Mouse (Mus musculus) myocyte (in vitro differentiated cells): ENCODE results near the gene Timm13. TPM values are rescaled to one million over a fixed set of nuclear protein-coding genes. Genes with fewer than 3 reads are reported as not detected.

Experiments
- H3K27me3 ChIP-seq: one replicate; pipeline ENCODE4 v1.6.1; 2011; ENCODE audit not compliant: control insufficient read depth, insufficient read depth, insufficient read length
- H3K36me3 ChIP-seq: one replicate; pipeline ENCODE4 v1.6.1; 2011; ENCODE audit not compliant: control insufficient read depth, insufficient read depth
- H3K4me2 ChIP-seq: one replicate; pipeline ENCODE4 v1.6.1; 2011; ENCODE audit warnings: low read depth, control low read depth
- H3K4me3 ChIP-seq: one replicate; pipeline ENCODE4 v1.5.1; 2011; ENCODE audit warnings: mild to moderate bottlenecking, control low read depth, moderate library complexity
- H3K79me2 ChIP-seq: one replicate; pipeline ENCODE4 v1.6.1; 2011; ENCODE audit not compliant: control insufficient read depth, insufficient read depth
- H3ac ChIP-seq: one replicate; pipeline ENCODE4 v1.6.1; 2011; ENCODE audit not compliant: control insufficient read depth, insufficient read length
- CEBPB ChIP-seq: IDR thresholded peaks from 2 replicates; pipeline ENCODE4 v1.6.1; 2011; ENCODE audit warnings: mild to moderate bottlenecking, moderate library complexity; ENCODE audit not compliant: poor library complexity, insufficient read depth, severe bottlenecking
- E2F4 ChIP-seq: IDR thresholded peaks from one replicate; pipeline ENCODE4 v1.6.1; 2011; ENCODE audit warnings: mild to moderate bottlenecking, control low read depth, moderate library complexity; ENCODE audit not compliant: insufficient read depth
- MAX ChIP-seq: IDR thresholded peaks from one replicate; pipeline ENCODE4 v1.6.1; 2011; ENCODE audit warnings: low read depth, mild to moderate bottlenecking, control low read depth
- MYOD1 ChIP-seq, 3 experiments: IDR thresholded peaks; one replicate each; pipeline ENCODE4 v1.6.1; 2011; ENCODE audit warnings: control low read depth in 2 of 3, low read depth in 2 of 3, mild to moderate bottlenecking in 2 of 3, moderate library complexity in 1 of 3; ENCODE audit not compliant: insufficient read length in 2 of 3, control insufficient read depth in 1 of 3
- MYOG ChIP-seq, 3 experiments: IDR thresholded peaks; one replicate each; pipeline ENCODE4 v1.6.1; 2011; ENCODE audit warnings: control low read depth in 2 of 3, low read depth in 2 of 3, mild to moderate bottlenecking in 2 of 3; ENCODE audit not compliant: insufficient read length in 2 of 3, control insufficient read depth in 1 of 3, insufficient read depth in 1 of 3
- POLR2A ChIP-seq: IDR thresholded peaks from one replicate; pipeline ENCODE4 v1.6.1; 2011; ENCODE audit warnings: low read depth, mild to moderate bottlenecking, control low read depth, moderate library complexity; ENCODE audit not compliant: insufficient read length
- POLR2AphosphoS2 ChIP-seq: IDR thresholded peaks from one replicate; pipeline ENCODE4 v1.6.1; 2011; ENCODE audit warnings: low read depth, control low read depth; ENCODE audit not compliant: insufficient read length
- REST ChIP-seq: IDR thresholded peaks from one replicate; pipeline ENCODE4 v1.6.1; 2011; ENCODE audit warnings: mild to moderate bottlenecking, control low read depth, moderate library complexity; ENCODE audit not compliant: insufficient read depth, insufficient read length
- SRF ChIP-seq: IDR thresholded peaks from one replicate; pipeline ENCODE4 v1.6.1; 2011; ENCODE audit warnings: low read depth; ENCODE audit not compliant: control insufficient read depth, insufficient read length
- TCF12 ChIP-seq: IDR thresholded peaks from one replicate; pipeline ENCODE4 v1.6.1; 2011; ENCODE audit warnings: mild to moderate bottlenecking, control low read depth; ENCODE audit not compliant: poor library complexity, insufficient read depth, severe bottlenecking
- TCF3 ChIP-seq: IDR thresholded peaks from one replicate; pipeline ENCODE4 v1.6.1; 2011; ENCODE audit warnings: low read depth, control low read depth; ENCODE audit not compliant: insufficient read length
- USF1 ChIP-seq: IDR thresholded peaks from one replicate; pipeline ENCODE4 v1.6.1; 2011; ENCODE audit warnings: low read depth, mild to moderate bottlenecking, control low read depth, moderate library complexity
- polyA plus RNA-seq: library from polyadenylated mRNA; unstranded; fragments of >200 nt; fragmentation: generic; extraction: Trizol; gene quantifications from one replicate; pipeline ENCODE4 v1.2.1, GENCODE M21; 2012; ENCODE audit warnings: missing spikeins

The Timm13 gene
- polyA plus RNA-seq, 1 experiment: 225 TPM

DNA sequence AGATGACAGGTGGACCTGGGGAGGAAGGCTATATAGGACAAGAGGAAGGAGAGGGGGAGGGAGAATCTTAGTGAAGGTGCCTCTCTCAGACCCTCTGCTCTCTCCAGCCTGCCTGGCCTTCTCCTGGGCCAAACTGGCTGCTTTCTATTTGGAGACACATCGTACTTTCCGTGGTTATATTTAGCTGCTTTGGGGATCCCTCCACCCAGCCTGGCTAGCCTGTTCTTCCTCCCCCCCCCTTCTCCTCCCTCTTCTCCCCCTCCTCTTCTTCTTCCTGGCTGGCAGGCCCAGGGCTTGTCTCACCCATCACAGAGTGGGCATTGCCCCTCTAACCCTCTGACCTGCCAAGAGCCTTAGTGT is 40.2 kb upstream of the Timm13 start:
- H3K27me3 ChIP-seq: no peaks in the 10 kb centered on the region
- TF ChIP-seq POLR2A (no peak), TCF12 (no peak), REST (no peak), E2F4 (no peak), POLR2AphosphoS2 (no peak), USF1 (no peak), CEBPB (no peak), MYOD1 (IDR thresholded peaks at IDR 0.05; ENCODE audit: control insufficient read depth in 1 of 3, insufficient read length in 2 of 3, low read depth in 2 of 3) (no peak), MYOG (IDR thresholded peaks at IDR 0.05; ENCODE audit: control insufficient read depth in 1 of 3, insufficient read depth in 1 of 3, insufficient read length in 2 of 3, low read depth in 2 of 3) (no peak), SRF (no peak), MAX (no peak), TCF3 (no peak)
- H3K4me3 ChIP-seq: no peak overlapping the region
- H3K4me2 ChIP-seq: peak overlapping the region; percentile 66
- H3K79me2 ChIP-seq: no peaks in the 10 kb centered on the region
- H3K36me3 ChIP-seq: no peaks in the 10 kb centered on the region
- H3ac ChIP-seq: no peak overlapping the region

DNA sequence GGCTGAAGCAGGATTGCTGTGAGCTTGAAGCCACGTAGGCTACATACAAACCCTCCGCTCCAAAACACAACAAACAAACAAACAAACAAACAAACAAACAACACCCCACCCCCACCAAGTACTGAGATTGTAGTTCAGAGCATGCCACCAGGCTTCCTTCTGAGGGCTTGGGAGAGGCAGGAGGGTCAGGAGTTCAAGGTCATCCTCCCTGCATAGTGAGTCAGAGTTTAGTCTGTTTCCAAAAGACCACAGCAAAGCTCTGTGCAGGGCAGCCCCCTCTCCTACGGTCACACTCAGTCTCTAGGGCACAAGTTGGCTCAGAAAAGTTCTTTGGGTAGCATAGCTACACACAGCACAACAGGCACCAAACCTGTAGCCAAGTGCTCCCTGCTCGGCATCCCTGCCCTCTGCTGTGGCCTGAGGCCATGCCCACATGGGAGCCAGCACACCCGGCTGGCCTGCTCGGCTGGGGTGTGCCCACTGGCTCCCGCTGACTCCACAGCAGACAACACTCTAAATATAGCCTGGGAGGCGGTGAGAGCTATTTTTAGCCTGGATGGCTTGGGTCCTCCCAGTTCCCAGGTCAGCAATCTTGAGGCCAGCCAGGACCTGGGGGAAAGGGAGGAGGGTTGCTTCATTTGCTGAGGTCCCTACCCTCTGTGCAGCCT is 39.7 kb upstream of the Timm13 start:
- H3K4me3 ChIP-seq: no peak overlapping the region
- H3K27me3 ChIP-seq: no peaks in the 10 kb centered on the region
- no peak overlapping the region for H3ac ChIP-seq
- no peaks in the 10 kb centered on the region for H3K36me3 ChIP-seq
- TF ChIP-seq TCF3: peak; percentile 36
- peak; percentile 33 to 93 (median 69) for TF ChIP-seq MYOG (IDR thresholded peaks at IDR 0.05; ENCODE audit: control insufficient read depth in 1 of 3, insufficient read depth in 1 of 3, insufficient read length in 2 of 3, low read depth in 2 of 3)
- TF ChIP-seq POLR2A: peak; percentile 27
- no peak for TF ChIP-seq E2F4
- peak; percentile 5 for TF ChIP-seq SRF
- no peak for TF ChIP-seq POLR2AphosphoS2
- TF ChIP-seq REST: no peak
- TF ChIP-seq MYOD1 (IDR thresholded peaks at IDR 0.05; ENCODE audit: control insufficient read depth in 1 of 3, insufficient read length in 2 of 3, low read depth in 2 of 3): peak in 2 of 3 experiments; percentile 44 to 71
- peak; percentile 44 for TF ChIP-seq TCF12
- no peak for TF ChIP-seq USF1
- peak overlapping the region; percentile 66 for H3K4me2 ChIP-seq
- no peaks in the 10 kb centered on the region for H3K79me2 ChIP-seq

DNA sequence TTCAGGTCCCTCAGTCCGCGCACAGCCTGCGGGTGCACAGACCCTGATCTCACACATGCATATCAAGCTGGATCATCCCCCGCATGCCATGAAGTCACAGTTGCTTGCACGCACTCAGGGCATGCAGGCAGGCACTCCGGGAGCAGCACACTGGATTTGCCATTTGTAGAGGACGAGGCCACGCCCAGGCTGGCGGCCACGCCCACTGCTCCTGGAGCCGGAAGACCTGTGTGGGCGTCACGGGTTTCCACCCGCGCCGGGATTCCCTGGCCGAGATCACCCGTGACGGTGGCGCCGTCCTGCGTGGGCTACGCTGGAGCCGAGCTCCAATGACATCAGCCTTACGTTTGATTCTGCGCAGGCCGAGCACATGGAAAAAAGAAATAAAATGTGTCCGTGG is 38.9 kb upstream of the Timm13 start:
- peak overlapping the region; percentile 66 for H3K4me2 ChIP-seq
- no peaks in the 10 kb centered on the region for H3K27me3 ChIP-seq
- H3K79me2 ChIP-seq: no peaks in the 10 kb centered on the region
- no peak overlapping the region for H3K4me3 ChIP-seq
- no peaks in the 10 kb centered on the region for H3K36me3 ChIP-seq
- H3ac ChIP-seq: no peak overlapping the region
- no peak for TF ChIP-seq TCF3
- TF ChIP-seq USF1: no peak
- TF ChIP-seq MYOG (IDR thresholded peaks at IDR 0.05; ENCODE audit: control insufficient read depth in 1 of 3, insufficient read depth in 1 of 3, insufficient read length in 2 of 3, low read depth in 2 of 3): peak in 2 of 3 experiments; percentile 43 to 78
- TF ChIP-seq MYOD1 (IDR thresholded peaks at IDR 0.05; ENCODE audit: control insufficient read depth in 1 of 3, insufficient read length in 2 of 3, low read depth in 2 of 3): peak in 1 of 3 experiments; percentile 59
- peak; percentile 63 for TF ChIP-seq POLR2A

DNA sequence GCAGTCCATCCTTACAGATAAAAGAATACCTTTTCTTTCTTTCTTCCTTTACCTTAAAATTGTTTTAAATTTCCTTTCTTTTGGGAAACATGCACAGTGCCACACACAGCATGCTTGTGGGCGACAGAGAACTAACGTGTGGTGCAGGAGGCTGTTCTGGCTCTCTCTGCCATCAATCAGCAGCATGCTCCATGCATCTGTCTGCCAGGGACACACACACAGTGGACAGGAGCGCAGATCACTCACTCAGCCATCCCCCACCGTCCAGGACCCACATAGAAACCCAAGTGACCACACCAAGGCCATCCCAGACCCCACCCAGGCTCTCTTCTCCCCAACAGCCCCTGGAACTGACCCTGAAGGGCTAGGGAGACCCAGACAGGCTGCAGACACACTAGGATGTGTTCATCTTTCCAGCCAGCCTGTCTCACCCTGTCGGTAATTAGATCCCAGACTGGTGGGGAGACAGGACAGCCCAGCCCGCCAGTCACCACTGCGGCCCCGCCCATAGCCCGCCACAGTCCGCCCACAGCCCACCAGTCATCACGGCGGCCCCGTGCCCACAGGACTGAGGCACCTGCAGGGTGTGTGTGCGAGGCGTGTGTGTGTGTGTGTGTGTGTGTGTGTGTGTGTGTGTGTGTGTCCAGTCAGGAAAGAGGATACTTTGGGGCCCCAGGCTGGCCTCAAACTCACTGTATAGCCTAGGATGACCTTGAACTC is 38.2 kb upstream of the Timm13 start:
- no peaks in the 10 kb centered on the region for H3K79me2 ChIP-seq
- TF ChIP-seq MYOD1 (IDR thresholded peaks at IDR 0.05; ENCODE audit: control insufficient read depth in 1 of 3, insufficient read length in 2 of 3, low read depth in 2 of 3) (peak in 2 of 3 experiments; percentile 86 to 90), POLR2A (no peak), POLR2AphosphoS2 (no peak), MAX (no peak), CEBPB (no peak), E2F4 (no peak), TCF3 (peak; percentile 46), SRF (no peak), USF1 (no peak), REST (no peak), TCF12 (peak; percentile 40), MYOG (IDR thresholded peaks at IDR 0.05; ENCODE audit: control insufficient read depth in 1 of 3, insufficient read depth in 1 of 3, insufficient read length in 2 of 3, low read depth in 2 of 3) (peak in 2 of 3 experiments; percentile 87 to 91)
- no peaks in the 10 kb centered on the region for H3K36me3 ChIP-seq
- no peak overlapping the region for H3K4me3 ChIP-seq
- no peak overlapping the region for H3ac ChIP-seq
- H3K4me2 ChIP-seq: peak overlapping the region; percentile 66
- no peaks in the 10 kb centered on the region for H3K27me3 ChIP-seq
